Mouse (Mus musculus) neural tube, embryonic 11.5 days (tissue): Measurements from ENCODE around the gene Slc26a5. TPM values are rescaled to one million over a fixed set of nuclear protein-coding genes. Genes with fewer than 3 reads are reported as not detected.

Source experiments
- ATAC-seq: fragments of 200-750 bp; cut with Nextera tagmentation; 2 replicates; pipeline ENCODE4 v1.8.0; 2017; ENCODE audit warnings: moderate number of reproducible peaks, mild to moderate bottlenecking, moderate TSS enrichment, moderate library complexity; ENCODE audit not compliant: insufficient read depth, low FRiP score, low TSS enrichment
- DNase-seq: peaks from one replicate; pipeline ENCODE4 v3.0.0-alpha.2; 2015; ENCODE audit warnings: low spot score
- H3K27ac ChIP-seq: fragments of 300-500 bp; sonication (generic); 2 replicates; pipeline ENCODE4 v1.5.1; 2014; ENCODE audit warnings: low read depth, mild to moderate bottlenecking, low read length
- H3K27me3 ChIP-seq: fragments of 300-500 bp; sonication (generic); 2 replicates; pipeline ENCODE4 v1.6.1; 2014; ENCODE audit warnings: mild to moderate bottlenecking, low read length, mixed read lengths; ENCODE audit not compliant: control insufficient read depth, insufficient read depth
- H3K36me3 ChIP-seq: fragments of 300-500 bp; sonication (generic); 2 replicates; pipeline ENCODE4 v1.6.1; 2014; ENCODE audit warnings: mild to moderate bottlenecking, low read length, moderate library complexity, mixed read lengths; ENCODE audit not compliant: control insufficient read depth, insufficient read depth
- H3K4me1 ChIP-seq: fragments of 300-500 bp; sonication (generic); 2 replicates; pipeline ENCODE4 v1.6.1; 2014; ENCODE audit warnings: low read length, mixed read lengths; ENCODE audit not compliant: control insufficient read depth, insufficient read depth
- H3K4me2 ChIP-seq: fragments of 300-500 bp; sonication (generic); 2 replicates; pipeline ENCODE4 v1.6.1; 2014; ENCODE audit warnings: low read depth, mild to moderate bottlenecking, moderate library complexity
- H3K4me3 ChIP-seq: fragments of 300-500 bp; sonication (generic); 2 replicates; pipeline ENCODE4 v1.5.1; 2014; ENCODE audit warnings: low read depth, low read length
- H3K9ac ChIP-seq: fragments of 300-500 bp; sonication (generic); 2 replicates; pipeline ENCODE4 v1.6.1; 2014; ENCODE audit warnings: mild to moderate bottlenecking, low read length
- H3K9me3 ChIP-seq: fragments of 300-500 bp; sonication (generic); 2 replicates; pipeline ENCODE4 v1.6.1; 2016; ENCODE audit warnings: low read length; ENCODE audit not compliant: control insufficient read depth
- WGBS: fragments of 180-500 bp; shearing (Covaris S2); extraction: QIAGEN DNeasy Blood & Tissue Kit; methylation state at CpG from one replicate; pipeline ENCODE4 v1.1.7; 2014; 5-methylcytosine and 5-hydroxymethylcytosine counted together
- polyA plus RNA-seq: library from polyadenylated mRNA; unstranded; fragments of >200 nt; fragmentation: Nextera tagmentation; extraction: Ambion mirVana; gene quantifications from 2 replicates; pipeline ENCODE4 v1.2.1, GENCODE M21; 2014

Slc26a5 gene
- polyA plus RNA-seq, 1 experiment from 2014 or later: not detected

- WGBS: 96% methylated on average over 6 of the region's 6 CpGs
- H3K27me3 ChIP-seq: no peaks in the 10 kb centered on the region
- H3K36me3 ChIP-seq: peaks cover 10% of the 10 kb centered on the region; the same call in 1 of the 2 replicates
- H3K4me3 ChIP-seq: no peak overlapping the region
- no peak overlapping the region for H3K27ac ChIP-seq
- H3K4me1 ChIP-seq: no peaks in the 10 kb centered on the region
- no peak overlapping the region for H3K4me2 ChIP-seq
- DNase-seq: no peak
- ATAC-seq: no peak
- no peaks in the 10 kb centered on the region for H3K9me3 ChIP-seq
- no peak overlapping the region for H3K9ac ChIP-seq
Observed at GRCm38 (mm10) chr5:21769841-21770240, 95.6 kb downstream of the Slc26a5 start.

DNA sequence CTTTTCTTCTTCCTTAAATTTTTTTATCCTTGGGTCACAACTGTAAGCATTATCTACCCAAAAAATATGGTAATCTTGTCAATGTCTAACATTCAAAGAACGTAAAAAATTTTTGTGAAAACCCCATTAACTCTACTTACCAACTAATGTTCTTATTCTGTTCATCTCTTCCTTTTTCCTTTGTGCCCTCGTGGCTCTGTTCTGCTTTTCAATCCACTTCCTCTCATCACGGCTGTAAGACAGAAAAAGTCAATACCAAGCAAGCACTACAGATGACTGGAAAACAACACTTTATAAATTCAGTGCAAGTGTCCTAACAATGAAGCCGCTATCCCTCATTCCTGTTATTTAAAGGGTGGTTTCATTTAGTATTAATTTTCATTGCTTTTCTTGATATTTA, 96.9 kb downstream of the Slc26a5 start:
- no peaks in the 10 kb centered on the region for H3K27me3 ChIP-seq
- no peak for ATAC-seq
- H3K9me3 ChIP-seq: no peaks in the 10 kb centered on the region
- 93% methylated on average over 4 of the region's 4 CpGs for WGBS
- no peaks in the 10 kb centered on the region for H3K4me1 ChIP-seq
- DNase-seq: no peak
- no peak overlapping the region for H3K9ac ChIP-seq
- H3K27ac ChIP-seq: no peak overlapping the region
- H3K4me3 ChIP-seq: no peak overlapping the region
- no peak overlapping the region for H3K4me2 ChIP-seq
- peaks cover 12% of the 10 kb centered on the region for H3K36me3 ChIP-seq

Other genes starting within 250 kb of the Slc26a5 start
- not detected in 2 replicates for gene Fbxl13, start 220.0 kb downstream of the Slc26a5 start, polyA plus RNA-seq
- 79.2 and 84.5 TPM in 2 replicates for gene Armc10, start 219.8 kb downstream of the Slc26a5 start, polyA plus RNA-seq
- gene Napepld, start 164.2 kb downstream of the Slc26a5 start, polyA plus RNA-seq: 8.7 and 8.8 TPM in 2 replicates
- gene Pmpcb, start 128.5 kb downstream of the Slc26a5 start, polyA plus RNA-seq: 96.1 and 103 TPM in 2 replicates
- gene Dnajc2, start 80.4 kb downstream of the Slc26a5 start, polyA plus RNA-seq: 91.2 and 92.4 TPM in 2 replicates
- gene Psmc2, start 80.3 kb downstream of the Slc26a5 start, polyA plus RNA-seq: 245 and 260 TPM in 2 replicates